Mouse (Mus musculus) spleen, postnatal 4 days (tissue): ENCODE results near the gene Srpk2.
A peak's percentile ranks its signal among the peaks of the same experiment; 100 is the strongest.
"Not testable (repeated sequence)": the region's sequence is repeated elsewhere in the genome, so short reads cannot be mapped to it uniquely, and the experiment has no call there.

ENCODE experiments used
- DNase-seq, 2 experiments: peaks; one replicate each; pipeline ENCODE4 v3.0.0; 2022; ENCODE audit warnings: low spot score in 2 of 2

Srpk2 gene

GRCm38 (mm10) chr5:23674829-23675498 is 9.5 kb downstream of the Srpk2 start:
- peak; percentile 24 to 71 for DNase-seq

- no peak for DNase-seq
Observed at GRCm38 (mm10) chr5:23672136-23672535, 12.3 kb downstream of the Srpk2 start.

- DNase-seq, result no peak
Observed at GRCm38 (mm10) chr5:23670880-23671279, 13.5 kb downstream of the Srpk2 start.

GRCm38 (mm10) chr5:23665906-23666305 is 18.5 kb downstream of the Srpk2 start:
- DNase-seq, result no peak

- no peak for DNase-seq
Observed at GRCm38 (mm10) chr5:23661191-23661590, 23.2 kb downstream of the Srpk2 start.

GRCm38 (mm10) chr5:23658017-23658416 is 26.4 kb downstream of the Srpk2 start:
- DNase-seq, result no peak

- DNase-seq, result no peak
Observed at GRCm38 (mm10) chr5:23656590-23656989, 27.8 kb downstream of the Srpk2 start.

- no peak for DNase-seq
Observed at GRCm38 (mm10) chr5:23655030-23655429, 29.4 kb downstream of the Srpk2 start.

- no peak for DNase-seq
Observed at GRCm38 (mm10) chr5:23652326-23652725, 32.1 kb downstream of the Srpk2 start.

GRCm38 (mm10) chr5:23651786-23652185 is 32.6 kb downstream of the Srpk2 start:
- DNase-seq, result no peak

GRCm38 (mm10) chr5:23650504-23650903 is 33.9 kb downstream of the Srpk2 start:
- DNase-seq, result no peak

- no peak for DNase-seq
Observed at GRCm38 (mm10) chr5:23649246-23649645, 35.2 kb downstream of the Srpk2 start.

- no peak for DNase-seq
Observed at GRCm38 (mm10) chr5:23645671-23646070, 38.7 kb downstream of the Srpk2 start.

- not testable (repeated sequence) for DNase-seq
Observed at GRCm38 (mm10) chr5:23639193-23639592, 45.2 kb downstream of the Srpk2 start.

GRCm38 (mm10) chr5:23638023-23638422 is 46.4 kb downstream of the Srpk2 start:
- no peak for DNase-seq

- no peak for DNase-seq
Observed at GRCm38 (mm10) chr5:23637337-23637736, 47.1 kb downstream of the Srpk2 start.

GRCm38 (mm10) chr5:23631490-23631889 is 52.9 kb downstream of the Srpk2 start:
- no peak for DNase-seq

- DNase-seq, result no peak
Observed at GRCm38 (mm10) chr5:23627221-23627620, 57.2 kb downstream of the Srpk2 start.

GRCm38 (mm10) chr5:23626173-23626572 is 58.2 kb downstream of the Srpk2 start:
- no peak for DNase-seq

- no peak for DNase-seq
Observed at GRCm38 (mm10) chr5:23620621-23621020, 63.8 kb downstream of the Srpk2 start.

- no peak for DNase-seq
Observed at GRCm38 (mm10) chr5:23618656-23619055, 65.8 kb downstream of the Srpk2 start.

- DNase-seq, result no peak
Observed at GRCm38 (mm10) chr5:23617104-23617415, 67.4 kb downstream of the Srpk2 start.

- peak in 1 of 2 experiments; percentile 37 for DNase-seq
Observed at GRCm38 (mm10) chr5:23616270-23617103, 67.9 kb downstream of the Srpk2 start.
